Mouse (Mus musculus) spleen, adult 2 months (tissue): Measurements from ENCODE around the gene Cnot10. TPM values are rescaled to one million over a fixed set of nuclear protein-coding genes. Genes with fewer than 3 reads are reported as not detected.

Experiments used
- DNase-seq, 2 experiments: peaks; one replicate each; pipeline versions ENCODE4 v3.0.0 to v3.0.0-alpha.2; 2012 to 2021; ENCODE audit warnings: low spot score in 2 of 2, low read depth in 1 of 2
- H3K27ac ChIP-seq: fragments of 200-500 bp; 2 replicates; pipeline ENCODE4 v1.5.1; 2012; ENCODE audit warnings: low read length, inconsistent platforms; ENCODE audit not compliant: insufficient read depth
- H3K27me3 ChIP-seq: fragments of 200-500 bp; 2 replicates; pipeline ENCODE4 v1.6.1; 2012; ENCODE audit warnings: mild to moderate bottlenecking, moderate library complexity, low read length, inconsistent platforms; ENCODE audit not compliant: control insufficient read depth, insufficient read depth
- H3K36me3 ChIP-seq: fragments of 200-500 bp; 2 replicates; pipeline ENCODE4 v1.6.1; 2012; ENCODE audit warnings: mild to moderate bottlenecking, low read length, inconsistent platforms; ENCODE audit not compliant: control insufficient read depth, insufficient read depth
- H3K4me1 ChIP-seq: fragments of 200-500 bp; 2 replicates; pipeline ENCODE4 v1.6.1; 2011; ENCODE audit warnings: inconsistent platforms; ENCODE audit not compliant: control insufficient read depth, insufficient read depth, insufficient read length
- H3K4me3 ChIP-seq: fragments of 200-500 bp; 2 replicates; pipeline ENCODE4 v1.5.1; 2011; ENCODE audit warnings: mild to moderate bottlenecking, inconsistent platforms; ENCODE audit not compliant: insufficient read depth, insufficient read length; ENCODE audit errors: extremely low read depth
- CTCF ChIP-seq: fragments of 200-500 bp; IDR thresholded peaks from 2 replicates; pipeline ENCODE4 v1.5.1; 2011; ENCODE audit warnings: mild to moderate bottlenecking, inconsistent platforms; ENCODE audit not compliant: insufficient read depth, insufficient read length, insufficient replicate concordance; ENCODE audit errors: extremely low read depth
- POLR2A ChIP-seq: fragments of 200-500 bp; IDR thresholded peaks from 2 replicates; pipeline ENCODE4 v1.6.1; 2011; ENCODE audit warnings: low read depth, low read length, inconsistent platforms
- WGBS: fragments of 180-500 bp; shearing (Covaris S2); methylation state at CpG from one replicate; pipeline ENCODE4 v1.1.7; 2018; 5-methylcytosine and 5-hydroxymethylcytosine counted together
- polyA plus RNA-seq: library from polyadenylated mRNA; depleted of rRNA; stranded (reverse); fragments of >200 nt; gene quantifications from 2 replicates; pipeline ENCODE4 v1.2.3, GENCODE M21; 2012

Gene Cnot10
- polyA plus RNA-seq, 1 experiment: 18.7 TPM

- no peak overlapping the region for H3K27ac ChIP-seq
- no peaks in the 10 kb centered on the region for H3K4me1 ChIP-seq
- no peak for DNase-seq
- 76% methylated on average over 9 of the region's 9 CpGs for WGBS
- no peaks in the 10 kb centered on the region for H3K27me3 ChIP-seq
- no peak overlapping the region for H3K4me3 ChIP-seq
- TF ChIP-seq POLR2A: no peak
- TF ChIP-seq CTCF: no peak
- H3K36me3 ChIP-seq: peaks cover 40% of the 10 kb centered on the region
Measured at GRCm38 (mm10) chr9:114614176-114614953, 25.6 kb downstream of the Cnot10 start.

GRCm38 (mm10) chr9:114613026-114613425 lies 27.0 kb downstream of the Cnot10 start:
- DNase-seq: peak in 1 of 2 experiments; percentile 6
- H3K27ac ChIP-seq: no peak overlapping the region
- H3K4me3 ChIP-seq: no peak overlapping the region
- no peaks in the 10 kb centered on the region for H3K27me3 ChIP-seq
- H3K36me3 ChIP-seq: peaks cover 33% of the 10 kb centered on the region
- TF ChIP-seq POLR2A (no peak), CTCF (no peak)
- 70% methylated on average over 4 of the region's 4 CpGs for WGBS
- no peaks in the 10 kb centered on the region for H3K4me1 ChIP-seq

- no peaks in the 10 kb centered on the region for H3K4me1 ChIP-seq
- no peak overlapping the region for H3K27ac ChIP-seq
- H3K4me3 ChIP-seq: no peak overlapping the region
- 88% methylated on average over 4 of the region's 4 CpGs for WGBS
- H3K36me3 ChIP-seq: peaks cover 30% of the 10 kb centered on the region
- TF ChIP-seq POLR2A: no peak
- TF ChIP-seq CTCF: no peak
- DNase-seq: no peak
- H3K27me3 ChIP-seq: no peaks in the 10 kb centered on the region
Measured at GRCm38 (mm10) chr9:114612566-114612965, 27.4 kb downstream of the Cnot10 start.

- 92% methylated on average over 3 of the region's 3 CpGs for WGBS
- no peak for DNase-seq
Measured at GRCm38 (mm10) chr9:114610266-114610665, 29.7 kb downstream of the Cnot10 start.

GRCm38 (mm10) chr9:114603876-114604540 lies 36.0 kb downstream of the Cnot10 start:
- Histone ChIP-seq H3K4me1 (no peaks in the 10 kb centered on the region), H3K36me3 (peaks cover 7% of the 10 kb centered on the region), H3K27me3 (no peaks in the 10 kb centered on the region), H3K4me3 (no peak overlapping the region), H3K27ac (no peak overlapping the region)
- no peak for DNase-seq
- WGBS: 78% methylated on average over 12 of the region's 12 CpGs
- TF ChIP-seq POLR2A: no peak
- no peak for TF ChIP-seq CTCF

More at GRCm38 (mm10) chr9:114610266-114610665, 29.7 kb downstream of the Cnot10 start:
- no peaks in the 10 kb centered on the region for H3K27me3 ChIP-seq
- H3K36me3 ChIP-seq: peaks cover 23% of the 10 kb centered on the region
- H3K4me3 ChIP-seq: no peak overlapping the region
- TF ChIP-seq POLR2A: no peak
- TF ChIP-seq CTCF: no peak
- no peaks in the 10 kb centered on the region for H3K4me1 ChIP-seq
- no peak overlapping the region for H3K27ac ChIP-seq

GRCm38 (mm10) chr9:114601096-114601495 lies 38.9 kb downstream of the Cnot10 start:
- TF ChIP-seq CTCF (no peak), POLR2A (no peak)
- Histone ChIP-seq H3K27me3 (no peaks in the 10 kb centered on the region), H3K4me1 (no peaks in the 10 kb centered on the region), H3K4me3 (no peak overlapping the region), H3K36me3 (peaks cover 20% of the 10 kb centered on the region), H3K27ac (no peak overlapping the region)
- WGBS: 82% methylated on average over 1 of the region's 1 CpGs
- DNase-seq: no peak

GRCm38 (mm10) chr9:114585017-114585345 lies 55.0 kb downstream of the Cnot10 start:
- TF ChIP-seq CTCF: 0 out of 2 replicates have a peak, but pooled peaks have one; percentile 1
- TF ChIP-seq POLR2A: no peak
- Histone ChIP-seq H3K36me3 (peaks cover 4% of the 10 kb centered on the region; the same call in 1 of the 2 replicates), H3K4me1 (no peaks in the 10 kb centered on the region), H3K27me3 (no peaks in the 10 kb centered on the region), H3K27ac (no peak overlapping the region), H3K4me3 (no peak overlapping the region)
- WGBS: 78% methylated on average over 5 of the region's 5 CpGs
- DNase-seq: no peak
